Comparison of ENCODE assay signal across 26 mouse cellular contexts in genomic region chr14:32854059-32854458, GRCm38 (mm10). TPM values are rescaled to one million over a fixed set of nuclear protein-coding genes. Genes with fewer than 3 reads are reported as not detected.
A peak's percentile ranks its signal among the peaks of the same experiment; 100 is the strongest.
DNase-seq lines count a peak whose midpoint lies in the region; ATAC-seq lines count a peak whose summit lies in the region.
"Had no signal": no experiment of that assay in that cellular context is flagged by ENCODE, and none has a peak within 500 bp of the region (broad histone marks: within the 10 kb centered on the region; RNA-seq: fewer than 3 reads in every experiment).

No protein-coding gene starts in this region.

- no peak overlapping the region for H3K4me2 ChIP-seq in intestine, embryonic 14.5 days (ENCODE audit: low read length)
- H3K4me2 ChIP-seq in intestine, embryonic 15.5 days (replicated peaks): no peak overlapping the region
- H3K4me2 ChIP-seq in midbrain, embryonic 11.5 days: no peak overlapping the region
- H3K4me2 ChIP-seq in midbrain, embryonic 15.5 days: no peak overlapping the region
- H3K4me2 ChIP-seq: embryonic facial prominence, embryonic 13.5 days; embryonic facial prominence, embryonic 15.5 days; forebrain, embryonic 12.5 days had no signal

- peaks cover 8% of the 10 kb centered on the region for H3K4me1 ChIP-seq in intestine, embryonic 14.5 days (replicated peaks; ENCODE audit: control insufficient read depth, insufficient read depth, low read length)
- H3K4me1 ChIP-seq in intestine, embryonic 15.5 days (replicated peaks): peaks cover 7% of the 10 kb centered on the region; the same call in 1 of the 2 replicates
- peaks cover 2% of the 10 kb centered on the region; the same call in 1 of the 2 replicates for H3K4me1 ChIP-seq in midbrain, embryonic 11.5 days (ENCODE audit: control insufficient read depth, insufficient read depth, low read length)
- H3K4me1 ChIP-seq in midbrain, embryonic 15.5 days: 0 out of 2 replicates have a peak, but pooled peaks cover 4% of the 10 kb centered on the region
- H3K4me1 ChIP-seq: forebrain, embryonic 12.5 days had no signal

- H3K27ac ChIP-seq in intestine, embryonic 14.5 days (ENCODE audit: low read depth): no peak overlapping the region
- no peak overlapping the region for H3K27ac ChIP-seq in intestine, embryonic 15.5 days
- H3K27ac ChIP-seq in midbrain, embryonic 11.5 days (ENCODE audit: low read depth, low read length): no peak overlapping the region
- H3K27ac ChIP-seq in midbrain, embryonic 15.5 days: no peak overlapping the region
- H3K27ac ChIP-seq: embryonic facial prominence, embryonic 13.5 days; embryonic facial prominence, embryonic 15.5 days; forebrain, embryonic 10.5 days; forebrain, embryonic 12.5 days had no signal

- H3K4me3 ChIP-seq in intestine, embryonic 14.5 days (ENCODE audit: low read depth, low read length): no peak overlapping the region
- no peak overlapping the region for H3K4me3 ChIP-seq in intestine, embryonic 15.5 days (replicated peaks)
- no peak overlapping the region for H3K4me3 ChIP-seq in midbrain, embryonic 11.5 days (ENCODE audit: low read depth, low read length)
- no peak overlapping the region for H3K4me3 ChIP-seq in midbrain, embryonic 15.5 days
- H3K4me3 ChIP-seq: embryonic facial prominence, embryonic 13.5 days; embryonic facial prominence, embryonic 15.5 days; erythroblast, embryonic 14.5 days; forebrain, embryonic 10.5 days; forebrain, embryonic 12.5 days had no signal

- ATAC-seq in intestine, embryonic 14.5 days (replicated peaks; ENCODE audit: low FRiP score, low TSS enrichment, low read depth): no peak
- ATAC-seq in intestine, embryonic 15.5 days: no peak
- no peak for ATAC-seq in midbrain, embryonic 11.5 days (ENCODE audit: low FRiP score)
- no peak for ATAC-seq in midbrain, embryonic 15.5 days (replicated peaks)
- ATAC-seq: forebrain, embryonic 14.5 days; forebrain, embryonic 16.5 days had no signal

- peak; percentile 61 for DNase-seq in heart, adult 11 months
- DNase-seq in heart, adult 8-10 months (ENCODE audit: low spot score): no peak
- DNase-seq in intestine, embryonic 14.5 days (ENCODE audit: low spot score): peak; percentile 41
- peak; percentile 17 for DNase-seq in midbrain, embryonic 11.5 days (ENCODE audit: low spot score, missing footprints)
- DNase-seq in adrenal gland, postnatal 4 days (ENCODE audit: low spot score in 2 of 2): no peak
- DNase-seq: adrenal gland, adult 2 months; adrenal gland, postnatal 10 days; adrenal gland, postnatal 25 days; cerebellum, adult 11-12 months; cerebellum, adult 2 months; cerebellum, adult 9-10 months; cerebellum, postnatal 10 days; cerebellum, postnatal 25 days; embryo, embryonic 11 days had no signal

- H3K27me3 ChIP-seq in intestine, embryonic 14.5 days (replicated peaks; ENCODE audit: control insufficient read depth, insufficient read depth, low read length): no peaks in the 10 kb centered on the region
- H3K27me3 ChIP-seq in intestine, embryonic 15.5 days (replicated peaks): no peaks in the 10 kb centered on the region
- H3K27me3 ChIP-seq in midbrain, embryonic 11.5 days (ENCODE audit: control insufficient read depth, insufficient read depth, low read length): peaks cover 5% of the 10 kb centered on the region
- H3K27me3 ChIP-seq in midbrain, embryonic 15.5 days (replicated peaks): peaks cover 19% of the 10 kb centered on the region
- H3K27me3 ChIP-seq: embryonic facial prominence, embryonic 15.5 days had no signal

- H3K9ac ChIP-seq in intestine, embryonic 14.5 days (ENCODE audit: low read length): no peak overlapping the region
- no peak overlapping the region for H3K9ac ChIP-seq in intestine, embryonic 15.5 days
- no peak overlapping the region for H3K9ac ChIP-seq in midbrain, embryonic 11.5 days (ENCODE audit: low read length)
- H3K9ac ChIP-seq in midbrain, embryonic 15.5 days: no peak overlapping the region
- H3K9ac ChIP-seq: embryonic facial prominence, embryonic 13.5 days; embryonic facial prominence, embryonic 15.5 days; forebrain, embryonic 12.5 days had no signal

- no peaks in the 10 kb centered on the region for H3K36me3 ChIP-seq in intestine, embryonic 14.5 days (ENCODE audit: control insufficient read depth, insufficient read depth, low read length)
- H3K36me3 ChIP-seq in intestine, embryonic 15.5 days: no peaks in the 10 kb centered on the region
- no peaks in the 10 kb centered on the region for H3K36me3 ChIP-seq in midbrain, embryonic 11.5 days (ENCODE audit: control insufficient read depth, insufficient read depth, low read length)
- H3K36me3 ChIP-seq in midbrain, embryonic 15.5 days (replicated peaks): no peaks in the 10 kb centered on the region
- H3K36me3 ChIP-seq: embryonic facial prominence, embryonic 13.5 days; embryonic facial prominence, embryonic 15.5 days; forebrain, embryonic 10.5 days; forebrain, embryonic 12.5 days had no signal

- no peaks in the 10 kb centered on the region for H3K9me3 ChIP-seq in intestine, embryonic 14.5 days (ENCODE audit: control insufficient read depth, low read length)
- no peaks in the 10 kb centered on the region for H3K9me3 ChIP-seq in intestine, embryonic 15.5 days
- H3K9me3 ChIP-seq in midbrain, embryonic 11.5 days (ENCODE audit: control insufficient read depth, low read length): no peaks in the 10 kb centered on the region
- H3K9me3 ChIP-seq in midbrain, embryonic 15.5 days: no peaks in the 10 kb centered on the region
- H3K9me3 ChIP-seq: embryonic facial prominence, embryonic 13.5 days; embryonic facial prominence, embryonic 15.5 days; forebrain, embryonic 10.5 days; forebrain, embryonic 12.5 days had no signal

- 88% methylated on average over 4 of the region's 4 CpGs for WGBS in intestine, embryonic 14.5 days
- 89% methylated on average over 4 of the region's 4 CpGs for WGBS in intestine, embryonic 15.5 days
- 95% methylated on average over 4 of the region's 4 CpGs for WGBS in midbrain, embryonic 11.5 days
- WGBS in midbrain, embryonic 15.5 days: 95% methylated on average over 4 of the region's 4 CpGs

RNA-seq across cellular contexts. Expression of gene Vstm4, which starts 2.5 kb away (rescaled TPM):
- total RNA-seq in heart, adult 8-10 months (2022): 1 to 10 TPM; 5.6 to 8.9 (median 7.5) TPM
- 31.0 and 32.9 TPM in 2 replicates for polyA plus RNA-seq in intestine, embryonic 14.5 days (2014; fragmentation: Nextera tagmentation; extraction: Ambion mirVana)
- 25.2 and 26.7 TPM in 2 replicates for polyA plus RNA-seq in intestine, embryonic 15.5 days (2015; fragmentation: Nextera tagmentation; extraction: Ambion mirVana)
- polyA plus RNA-seq in midbrain, embryonic 11.5 days (2014; fragmentation: Nextera tagmentation; extraction: Ambion mirVana): 4.5 and 4.6 TPM in 2 replicates
- 10.9 and 13.3 TPM in 2 replicates for polyA plus RNA-seq in midbrain, embryonic 15.5 days (2015; fragmentation: Nextera tagmentation; extraction: Ambion mirVana)
- total RNA-seq in adrenal gland, postnatal 4 days (2021): 10 to 100 TPM; 35.3 to 40.6 TPM
- total RNA-seq: MEL had no signal
- polyA plus RNA-seq: C2C12; erythroblast, embryonic 14.5 days had no signal

RNA-seq across cellular contexts. Expression of gene Fam170b, which starts 20.3 kb away (rescaled TPM):
- total RNA-seq in heart, adult 8-10 months (2022): not detected
- not detected in 2 replicates for polyA plus RNA-seq in intestine, embryonic 14.5 days (2014; fragmentation: Nextera tagmentation; extraction: Ambion mirVana)
- 0.06 and 0.11 TPM in 2 replicates for polyA plus RNA-seq in intestine, embryonic 15.5 days (2015; fragmentation: Nextera tagmentation; extraction: Ambion mirVana)
- not detected in 2 replicates for polyA plus RNA-seq in midbrain, embryonic 11.5 days (2014; fragmentation: Nextera tagmentation; extraction: Ambion mirVana)
- polyA plus RNA-seq in midbrain, embryonic 15.5 days (2015; fragmentation: Nextera tagmentation; extraction: Ambion mirVana): not detected in 2 replicates
- not detected for total RNA-seq in adrenal gland, postnatal 4 days (2021)
- total RNA-seq: adrenal gland, postnatal 10 days; MEL had no signal
- polyA plus RNA-seq: C2C12; cerebellum, adult 2 months; embryonic facial prominence, embryonic 11.5 days; embryonic facial prominence, embryonic 13.5 days; erythroblast, embryonic 14.5 days; forebrain, embryonic 10.5 days; forebrain, embryonic 12.5 days; forebrain, embryonic 14.5 days; forebrain, embryonic 16.5 days had no signal

Comparison
In these comparisons a context has a peak if more than half of its experiments do, and no peak if none do; other contexts are left out.
1. DNase-seq: peak in heart, adult 11 months (single experiment), intestine, embryonic 14.5 days (single experiment) and midbrain, embryonic 11.5 days (single experiment); none in heart, adult 8-10 months (single experiment) and adrenal gland, postnatal 4 days (0 of 2).